Mouse (Mus musculus) left cerebral cortex, postnatal 4 days (tissue): ENCODE measurements around the gene Psmd12. TPM values are rescaled to one million over a fixed set of nuclear protein-coding genes. Genes with fewer than 3 reads are reported as not detected.
A peak's percentile ranks its signal among the peaks of the same experiment; 100 is the strongest.
"Not testable (repeated sequence)": the region's sequence is repeated elsewhere in the genome, so short reads cannot be mapped to it uniquely, and the experiment has no call there.

Source experiments
- DNase-seq: peaks from one replicate; pipeline ENCODE4 v3.0.0-alpha.2; 2022
- intact Hi-C: fragments of 180-260 bp; cut with DNase I; formaldehyde crosslinking; loops from one replicate; pipeline ENCODE4 v1.15.1; 2025
- total RNA-seq, 2 experiments: library from RNA; stranded (reverse); gene quantifications; 2 replicates each; pipeline ENCODE4 v1.2.3; 2021

Gene Psmd12
- total RNA-seq, 2 experiments from 2014 or later, result 76.0 to 78.0 TPM

DNA sequence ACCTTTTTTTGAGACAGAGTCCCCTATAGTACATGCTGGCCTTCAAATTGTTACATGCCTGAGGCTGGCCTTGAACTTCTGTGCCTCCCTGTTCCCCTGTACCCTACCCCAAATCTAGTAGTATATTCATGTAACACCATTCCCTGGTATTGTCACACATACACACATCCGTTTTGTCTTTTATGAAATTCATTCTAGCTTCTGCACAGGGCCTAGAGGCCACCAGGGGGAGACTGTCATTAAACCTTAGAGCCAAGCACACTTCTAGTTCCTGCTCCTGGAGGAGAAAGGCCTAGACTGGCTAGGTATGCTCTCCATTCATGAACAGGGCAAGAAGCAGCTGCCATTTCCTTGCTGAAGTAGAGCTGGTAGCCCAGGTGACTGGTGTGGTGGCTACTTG, 27.0 kb downstream of the Psmd12 start:
- intact Hi-C loops, result no loop called here
- DNase-seq, result no peak

GRCm38 (mm10) chr11:107509631-107510338, 30.5 kb downstream of the Psmd12 start:
- intact Hi-C loops, result no loop called here
- no peak for DNase-seq

DNA sequence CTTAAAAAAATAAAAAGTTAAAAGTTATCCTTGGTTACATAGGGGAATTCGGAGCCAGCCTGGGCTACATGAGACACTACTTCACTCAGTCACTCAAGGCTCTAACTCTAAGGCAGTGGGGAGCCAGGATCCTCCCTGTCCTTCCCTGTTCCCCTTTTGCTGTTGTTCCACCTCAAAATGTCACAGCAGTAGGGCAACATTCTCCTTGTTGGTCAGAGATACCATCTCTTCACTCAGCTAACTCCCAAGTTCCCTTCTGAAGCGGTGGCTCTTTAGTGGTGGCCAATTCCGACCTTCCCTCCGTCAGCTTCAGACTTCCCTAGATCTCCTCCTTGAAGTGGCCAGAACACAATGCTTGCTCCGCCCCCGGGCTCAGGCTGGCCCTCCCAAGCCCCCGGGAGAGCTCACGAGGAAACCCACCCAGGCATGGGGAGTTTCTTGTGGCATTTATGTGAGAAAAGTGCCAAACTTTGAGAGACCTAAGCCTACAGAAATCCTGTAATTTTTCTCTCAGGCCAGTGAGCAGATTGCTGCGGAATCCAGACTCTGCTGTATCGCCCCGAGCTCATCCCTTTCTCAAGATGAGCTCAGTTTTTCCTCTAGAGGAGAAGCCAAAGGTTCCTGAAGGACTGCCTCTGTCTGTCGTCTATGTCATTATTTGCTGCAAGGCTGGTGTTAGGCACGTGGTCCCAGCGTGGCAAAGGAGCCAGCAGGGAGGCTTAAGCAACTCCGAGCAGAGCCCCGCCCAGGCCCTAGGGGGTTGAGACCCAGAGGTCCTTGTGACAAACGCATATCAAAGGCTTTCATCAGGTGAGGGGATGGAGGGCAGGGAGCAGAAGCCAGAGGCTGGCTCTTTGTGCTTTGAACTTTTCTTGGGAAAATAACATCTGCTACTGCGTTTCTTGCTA, 31.3 kb downstream of the Psmd12 start:
- intact Hi-C loops, result no loop called here
- peak; percentile 10 for DNase-seq

GRCm38 (mm10) chr11:107511954-107512353, 32.7 kb downstream of the Psmd12 start:
- peak; percentile 71 for DNase-seq
- intact Hi-C loops, result not testable (repeated sequence)

- intact Hi-C loops, result no loop called here
- DNase-seq, result peak; percentile 62
Observed at GRCm38 (mm10) chr11:107513047-107513446, 33.8 kb downstream of the Psmd12 start.

DNA sequence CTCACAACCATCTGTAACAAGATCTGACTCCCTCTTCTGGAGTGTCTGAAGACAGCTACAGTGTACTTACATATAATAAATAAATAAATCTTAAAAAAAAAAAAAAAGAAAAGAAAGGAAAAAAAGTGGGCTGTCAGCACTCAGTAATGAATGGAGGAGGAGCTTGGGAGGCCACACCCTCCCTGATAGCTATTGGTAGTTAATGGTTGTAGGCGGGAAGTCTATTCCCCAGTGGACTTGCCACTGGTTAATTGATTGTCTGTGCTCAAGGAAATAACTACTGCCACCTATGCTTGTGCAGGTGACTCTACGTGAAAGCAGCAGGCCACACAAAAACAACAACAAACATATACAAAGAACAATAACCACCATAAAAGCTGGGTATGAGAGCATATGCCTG, 37.1 kb downstream of the Psmd12 start:
- no peak for DNase-seq
- intact Hi-C loops, result no loop called here

- intact Hi-C loops, result no loop called here
- DNase-seq, result no peak
Observed at GRCm38 (mm10) chr11:107518645-107519429, 39.6 kb downstream of the Psmd12 start.

DNA sequence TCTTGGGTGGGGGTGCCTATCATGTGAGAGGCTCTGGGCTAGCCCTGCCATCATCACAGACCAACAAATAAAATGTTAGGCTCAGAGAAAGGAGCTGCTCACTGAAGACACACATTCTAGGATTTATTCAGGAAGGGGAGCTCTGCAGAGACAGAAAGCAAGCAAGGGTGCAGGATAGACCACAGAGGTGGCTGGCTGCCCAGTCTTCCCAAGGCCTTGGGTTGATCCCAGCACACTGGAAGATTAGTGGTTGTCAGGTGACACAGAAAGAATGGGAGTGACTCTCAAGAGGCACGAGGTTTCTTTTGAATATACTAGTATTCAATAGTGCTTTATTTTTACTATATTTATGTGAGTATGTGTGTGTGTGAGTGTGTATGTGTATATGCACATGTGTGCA, 41.9 kb downstream of the Psmd12 start:
- intact Hi-C loops, result loop anchor here (10.0 kb wide), 1 partner anchor 474 kb away; no protein-coding TSS in a partner anchor
- no peak for DNase-seq

- intact Hi-C loops, result loop anchor here (10.0 kb wide), 1 partner anchor 470 kb away; no protein-coding TSS in a partner anchor
- no peak for DNase-seq
Observed at GRCm38 (mm10) chr11:107524966-107525365, 45.7 kb downstream of the Psmd12 start.

- intact Hi-C loops, result loop anchor here (10.0 kb wide), 1 partner anchor 467 kb away; no protein-coding TSS in a partner anchor
- DNase-seq, result no peak
Observed at GRCm38 (mm10) chr11:107527632-107528031, 48.3 kb downstream of the Psmd12 start.

GRCm38 (mm10) chr11:107529320-107529719, 50.0 kb downstream of the Psmd12 start:
- no peak for DNase-seq
- intact Hi-C loops, result loop anchor here (10.0 kb wide), 1 partner anchor 465 kb away; no protein-coding TSS in a partner anchor

DNA sequence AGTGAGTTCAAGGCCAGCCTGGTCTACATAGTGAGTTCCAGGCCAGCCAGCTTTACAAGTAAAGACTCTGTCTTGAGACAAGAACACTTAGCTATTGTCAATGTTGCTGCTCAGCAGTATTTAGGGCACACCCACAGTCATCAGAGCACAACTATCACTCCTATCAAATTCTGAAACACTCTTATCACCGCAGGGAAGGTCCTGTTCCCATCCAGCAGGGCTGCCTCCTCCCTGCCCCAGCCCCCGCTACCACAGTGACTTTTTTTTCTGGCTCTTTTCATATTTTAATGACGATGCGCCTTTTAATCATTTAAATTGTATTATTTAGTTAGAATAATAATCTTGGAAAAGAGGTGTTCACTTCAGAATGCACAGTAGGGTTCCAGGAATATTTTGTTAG, 52.2 kb downstream of the Psmd12 start:
- no peak for DNase-seq
- intact Hi-C loops, result no loop called here

- intact Hi-C loops, result no loop called here
- no peak for DNase-seq
Observed at GRCm38 (mm10) chr11:107532271-107532670, 53.0 kb downstream of the Psmd12 start.

DNA sequence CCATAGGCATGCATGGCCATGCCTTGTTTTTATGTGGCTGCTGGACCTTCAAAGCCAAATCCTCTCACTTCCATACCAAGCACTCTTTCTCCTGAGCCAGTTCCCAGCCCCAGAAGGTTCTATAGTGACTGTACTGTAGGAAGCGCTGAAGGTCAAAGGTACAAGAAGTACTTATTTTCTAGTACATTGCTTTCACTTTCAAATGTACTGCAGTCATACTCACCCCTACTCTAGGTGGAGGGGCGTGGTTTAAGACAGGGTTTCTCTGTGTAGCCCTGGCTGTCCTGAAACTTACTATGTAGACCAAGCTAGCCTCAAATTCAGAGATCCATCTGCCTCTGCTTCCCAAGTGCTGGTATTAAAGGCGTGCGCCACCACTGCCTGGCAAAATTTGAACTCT, 59.7 kb downstream of the Psmd12 start:
- intact Hi-C loops, result no loop called here
- no peak for DNase-seq

- no peak for DNase-seq
- intact Hi-C loops, result no loop called here
Observed at GRCm38 (mm10) chr11:107540339-107540738, 61.1 kb downstream of the Psmd12 start.

- intact Hi-C loops, result no loop called here
- DNase-seq, result no peak
Observed at GRCm38 (mm10) chr11:107545747-107546476, 66.6 kb downstream of the Psmd12 start.

- intact Hi-C loops, result loop anchor here (1.0 kb wide), 1 partner anchor 95 kb away; no protein-coding TSS in a partner anchor
- DNase-seq, result peak; percentile 48
Observed at GRCm38 (mm10) chr11:107546667-107547301, 67.5 kb downstream of the Psmd12 start.

DNA sequence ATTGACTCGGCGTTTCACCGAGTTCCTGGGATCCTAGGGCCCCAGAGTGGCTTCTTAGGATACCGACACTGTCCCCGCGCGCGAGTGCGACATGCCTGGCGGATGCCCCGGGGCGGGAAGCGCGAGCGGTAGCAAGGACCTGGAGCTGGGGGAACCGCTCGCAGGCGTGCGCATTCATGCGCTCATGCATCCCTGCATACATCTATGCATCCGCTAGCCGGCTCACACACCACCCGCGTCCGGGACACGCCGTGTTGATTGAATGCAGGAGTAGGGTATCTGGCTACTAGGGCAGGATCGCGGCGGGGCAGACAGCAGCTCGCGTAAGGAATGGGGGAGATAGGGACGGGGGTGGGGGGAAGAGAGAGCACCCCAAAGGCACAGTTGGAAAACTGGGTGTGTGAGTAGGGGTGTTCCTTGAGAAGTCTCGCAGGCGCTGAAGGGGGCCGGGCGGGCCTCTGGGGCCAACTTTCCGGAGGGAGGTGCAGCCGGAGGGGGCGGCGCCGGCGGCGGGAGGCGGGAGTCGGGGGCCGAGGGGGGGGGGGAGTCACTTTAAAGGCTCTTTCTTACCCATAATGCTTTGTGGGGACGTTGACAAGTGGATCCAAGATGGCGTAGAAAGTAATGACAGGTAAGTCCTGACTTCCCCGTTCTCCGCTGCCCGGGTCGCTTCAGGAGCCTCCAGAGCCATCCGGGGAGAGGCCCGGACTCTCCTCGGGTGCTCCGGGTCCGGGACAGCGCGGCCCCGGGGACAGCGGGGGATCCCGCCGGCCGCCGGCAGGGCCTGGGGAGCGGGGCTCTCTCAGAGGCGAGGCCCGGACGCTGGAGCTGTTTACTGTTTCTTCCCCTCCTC, 68.3 kb downstream of the Psmd12 start, which contains the start of gene Helz:
Gene Helz, plus strand, starts transcription at position 580 of the 853 bp plus-strand sequence.
- intact Hi-C loops, result loop anchor here (1.0 kb wide), 1 partner anchor 94 kb away; no protein-coding TSS in a partner anchor
- DNase-seq, result peak; percentile 62
